Mouse (Mus musculus) olfactory bulb, adult 2 months (tissue): Measurements from ENCODE around the gene Ugt1a9.

Source experiments
- CTCF ChIP-seq: fragments of 200-500 bp; IDR thresholded peaks from 2 replicates; pipeline ENCODE4 v1.5.1; 2012; ENCODE audit warnings: low read depth, mild to moderate bottlenecking, low read length, moderate library complexity; ENCODE audit not compliant: insufficient read depth
- POLR2A ChIP-seq: fragments of 200-500 bp; IDR thresholded peaks from 2 replicates; pipeline ENCODE4 v1.6.1; 2012; ENCODE audit warnings: mild to moderate bottlenecking, low read depth, low read length, moderate library complexity; ENCODE audit not compliant: insufficient read depth

DNA sequence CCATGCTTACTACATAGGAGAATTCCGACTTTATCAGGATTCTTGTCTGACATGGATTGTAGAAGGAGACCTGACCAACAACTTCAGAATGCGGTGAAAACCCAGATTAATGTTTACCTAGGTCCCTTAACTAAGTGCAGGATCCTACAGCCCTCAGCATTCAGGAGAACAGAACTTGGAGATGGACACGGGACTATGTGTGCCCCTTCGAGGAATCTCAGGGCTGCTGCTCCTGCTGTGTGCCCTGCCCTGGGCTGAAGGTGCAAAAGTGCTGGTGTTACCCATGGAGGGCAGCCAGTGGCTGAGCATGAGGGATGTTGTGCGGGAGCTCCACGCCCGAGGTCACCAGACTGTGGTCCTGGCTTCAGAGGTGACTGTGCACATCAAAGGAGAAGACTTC lies 129.9 kb downstream of the Ugt1a9 start, which contains the start of gene Ugt1a2:
- no peak for TF ChIP-seq CTCF
- TF ChIP-seq POLR2A = no peak
